Mouse (Mus musculus) lung, embryonic 15.5 days (tissue): ENCODE measurements around the gene Wdr81. TPM values are rescaled to one million over a fixed set of nuclear protein-coding genes. Genes with fewer than 3 reads are reported as not detected.

Source experiments
- ATAC-seq: fragments of 200-750 bp; cut with Nextera tagmentation; 2 replicates; pipeline ENCODE4 v1.8.0; 2017; ENCODE audit warnings: moderate number of reproducible peaks, borderline replicate concordance; ENCODE audit not compliant: low FRiP score, low TSS enrichment; ENCODE audit errors: extremely low read depth
- H3K27ac ChIP-seq: fragments of 300-500 bp; sonication (generic); 2 replicates; pipeline ENCODE4 v1.5.1; 2015; ENCODE audit warnings: moderate library complexity, mild to moderate bottlenecking, inconsistent platforms
- H3K27me3 ChIP-seq: fragments of 300-500 bp; sonication (generic); 2 replicates; pipeline ENCODE4 v1.6.1; 2015; ENCODE audit warnings: inconsistent platforms
- H3K36me3 ChIP-seq: fragments of 300-500 bp; sonication (generic); 2 replicates; pipeline ENCODE4 v1.6.1; 2015; ENCODE audit warnings: inconsistent platforms
- H3K4me1 ChIP-seq: fragments of 300-500 bp; sonication (generic); 2 replicates; pipeline ENCODE4 v1.6.1; 2015; ENCODE audit warnings: inconsistent platforms
- H3K4me2 ChIP-seq: fragments of 300-500 bp; sonication (generic); 2 replicates; pipeline ENCODE4 v1.6.1; 2015; ENCODE audit warnings: inconsistent platforms, mild to moderate bottlenecking, moderate library complexity
- H3K4me3 ChIP-seq: fragments of 300-500 bp; sonication (generic); 2 replicates; pipeline ENCODE4 v1.5.1; 2015; ENCODE audit warnings: mild to moderate bottlenecking, inconsistent platforms
- H3K9ac ChIP-seq: fragments of 300-500 bp; sonication (generic); 2 replicates; pipeline ENCODE4 v1.6.1; 2015; ENCODE audit warnings: inconsistent platforms
- H3K9me3 ChIP-seq: fragments of 300-500 bp; sonication (generic); 2 replicates; pipeline ENCODE4 v1.6.1; 2016; ENCODE audit warnings: inconsistent platforms
- WGBS: fragments of 180-500 bp; shearing (Covaris S2); methylation state at CpG from one replicate; pipeline ENCODE4 v1.1.7; 2015; 5-methylcytosine and 5-hydroxymethylcytosine counted together
- polyA plus RNA-seq: library from polyadenylated mRNA; unstranded; fragments of >200 nt; fragmentation: Nextera tagmentation; extraction: Ambion mirVana; gene quantifications from 2 replicates; pipeline ENCODE4 v1.2.1, GENCODE M21; 2015

The Wdr81 gene
- polyA plus RNA-seq, 1 experiment from 2014 or later = 4.8 TPM

DNA sequence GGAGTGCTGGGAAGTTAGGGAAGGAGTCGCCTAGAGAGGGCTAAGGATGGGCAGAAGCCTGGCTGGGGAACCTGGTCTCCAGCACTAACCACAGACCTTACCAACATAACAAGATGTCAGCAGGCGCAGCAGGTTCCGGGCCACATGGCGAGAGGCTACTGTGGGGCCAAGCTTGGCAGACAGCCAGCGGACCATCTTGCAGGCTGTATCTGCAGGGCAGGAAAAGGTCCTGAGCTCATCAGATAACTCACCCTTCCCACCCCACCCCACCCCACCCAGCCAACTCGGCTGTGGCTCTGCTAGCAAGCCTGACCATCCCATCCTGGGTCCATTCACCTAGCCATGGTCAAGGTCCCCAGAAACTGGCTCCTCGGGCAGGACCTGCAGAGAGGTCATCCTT is 4.8 kb downstream of the Wdr81 start:
- ATAC-seq = no peak
- Histone ChIP-seq H3K4me2 (no peak overlapping the region), H3K4me3 (no peak overlapping the region), H3K36me3 (peaks cover 9% of the 10 kb centered on the region), H3K4me1 (peaks cover 20% of the 10 kb centered on the region), H3K27ac (no peak overlapping the region), H3K27me3 (no peaks in the 10 kb centered on the region), H3K9ac (no peak overlapping the region), H3K9me3 (no peaks in the 10 kb centered on the region)
- WGBS = 61% methylated on average over 7 of the region's 7 CpGs

DNA sequence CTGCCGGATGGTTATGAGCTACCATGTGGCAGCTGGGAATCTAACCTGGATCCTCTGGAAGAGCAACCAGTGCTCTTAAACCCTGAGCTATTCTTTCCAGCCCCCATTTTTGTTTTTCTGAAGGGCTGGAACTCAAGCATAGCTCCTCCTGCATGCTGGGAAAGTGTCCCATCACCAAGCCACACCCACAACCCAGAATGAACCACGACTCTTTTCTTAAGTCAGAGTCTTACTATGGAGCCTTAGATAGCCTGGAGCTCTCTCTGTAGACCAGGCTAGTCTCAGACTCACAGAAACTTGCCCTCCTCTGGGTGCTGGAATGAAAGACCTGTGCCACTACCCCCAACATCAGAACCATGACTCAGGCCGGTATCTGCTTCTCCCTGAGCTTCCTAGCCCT is 5.9 kb downstream of the Wdr81 start:
- Histone ChIP-seq H3K27me3 (no peaks in the 10 kb centered on the region), H3K27ac (no peak overlapping the region), H3K36me3 (peaks cover 9% of the 10 kb centered on the region), H3K9ac (no peak overlapping the region), H3K4me3 (no peak overlapping the region), H3K4me2 (no peak overlapping the region), H3K4me1 (peaks cover 12% of the 10 kb centered on the region), H3K9me3 (no peaks in the 10 kb centered on the region)
- ATAC-seq = no peak
- WGBS = 73% methylated on average over 3 of the region's 3 CpGs

DNA sequence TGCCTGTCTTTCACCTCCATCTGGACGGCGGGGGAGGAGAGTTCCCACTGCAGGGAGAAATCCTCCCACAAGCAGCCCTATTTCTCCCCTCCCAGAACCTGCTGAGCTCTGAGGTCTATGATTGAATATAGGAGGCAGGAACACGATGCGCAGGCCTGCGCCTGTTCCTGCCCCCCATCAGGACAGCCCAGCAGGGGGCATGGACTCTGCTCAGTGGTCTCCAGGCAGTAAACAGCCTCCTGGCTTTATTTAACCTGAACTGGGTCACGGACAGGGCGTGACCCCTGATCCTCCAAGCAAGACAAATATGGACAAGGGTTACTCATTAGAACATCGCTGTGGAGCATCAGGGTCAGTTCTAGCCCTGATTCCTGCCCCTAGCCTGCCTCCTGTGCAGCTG is 10.8 kb downstream of the Wdr81 start:
- H3K9ac ChIP-seq = no peak overlapping the region
- H3K36me3 ChIP-seq = peaks cover 9% of the 10 kb centered on the region
- ATAC-seq = no peak
- 60% methylated on average over 8 of the region's 8 CpGs for WGBS
- H3K9me3 ChIP-seq = no peaks in the 10 kb centered on the region
- no peak overlapping the region for H3K4me3 ChIP-seq
- H3K4me1 ChIP-seq = no peaks in the 10 kb centered on the region
- H3K27me3 ChIP-seq = no peaks in the 10 kb centered on the region
- H3K4me2 ChIP-seq = no peak overlapping the region
- H3K27ac ChIP-seq = no peak overlapping the region

DNA sequence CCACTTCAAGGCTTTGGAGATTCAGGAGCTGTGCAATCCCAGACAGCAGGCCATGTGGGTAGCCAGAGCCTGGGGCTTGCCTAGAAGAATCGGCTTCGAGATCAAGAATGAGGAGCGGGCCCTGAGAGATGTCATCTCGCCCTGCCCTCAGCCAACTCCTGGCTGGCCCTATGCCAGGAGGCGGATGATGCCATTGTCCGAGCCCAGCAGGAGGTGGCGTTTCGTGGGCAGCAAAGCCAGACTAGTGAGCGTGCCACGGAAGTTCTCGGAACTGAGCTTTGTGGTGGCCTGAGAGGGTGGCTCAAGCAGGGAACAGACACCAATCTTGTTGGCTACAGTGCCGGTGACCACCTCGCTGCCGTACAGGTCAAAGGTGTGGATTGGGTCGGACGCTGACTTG is 12.9 kb downstream of the Wdr81 start:
- 89% methylated on average over 16 of the region's 16 CpGs for WGBS
- H3K9ac ChIP-seq = no peak overlapping the region
- no peaks in the 10 kb centered on the region for H3K9me3 ChIP-seq
- no peaks in the 10 kb centered on the region for H3K4me1 ChIP-seq
- H3K36me3 ChIP-seq = no peaks in the 10 kb centered on the region
- H3K27ac ChIP-seq = no peak overlapping the region
- no peak for ATAC-seq
- no peaks in the 10 kb centered on the region for H3K27me3 ChIP-seq
- H3K4me3 ChIP-seq = no peak overlapping the region
- H3K4me2 ChIP-seq = no peak overlapping the region

DNA sequence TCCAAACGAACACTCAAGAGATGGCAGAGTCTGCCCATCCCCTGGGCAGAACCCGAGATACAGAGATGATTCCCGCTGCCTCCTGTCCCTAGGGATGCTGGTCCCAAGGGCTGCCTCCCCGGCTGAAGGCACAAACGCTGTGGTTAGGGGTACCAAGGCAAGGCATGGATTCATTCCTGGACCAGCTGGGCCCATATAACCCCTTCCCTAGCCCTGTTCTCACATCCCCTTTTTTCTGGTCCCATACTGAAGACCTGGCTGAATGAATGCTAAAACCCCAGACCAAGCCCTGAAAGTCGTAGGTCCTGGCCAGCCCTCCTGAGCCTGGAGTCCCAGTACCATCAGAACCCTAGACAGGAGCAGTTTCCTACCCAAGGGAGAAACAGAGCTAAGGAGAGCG is 13.5 kb downstream of the Wdr81 start:
- WGBS = 71% methylated on average over 7 of the region's 7 CpGs
- ATAC-seq = no peak

DNA sequence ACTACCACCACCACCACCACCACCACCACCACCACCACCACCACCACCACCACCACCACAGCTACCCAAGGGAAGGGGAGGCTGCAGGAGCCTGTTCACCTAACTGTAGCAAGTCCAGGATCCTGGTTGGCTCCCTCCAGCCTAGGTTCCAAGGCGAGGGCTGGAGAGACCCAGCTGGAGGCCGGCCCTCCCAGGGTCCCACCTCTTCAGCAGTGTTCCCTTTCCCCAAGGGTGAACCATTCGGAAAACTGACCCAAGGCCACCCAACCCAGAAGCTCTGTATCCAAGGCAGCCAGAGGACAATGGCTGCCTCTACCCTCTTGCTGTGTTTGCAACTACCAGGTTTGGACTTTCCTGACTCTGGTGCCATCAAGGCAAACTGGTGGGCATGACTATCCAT is 14.6 kb downstream of the Wdr81 start:
- H3K27ac ChIP-seq = no peak overlapping the region
- H3K4me2 ChIP-seq = no peak overlapping the region
- 88% methylated on average over 3 of the region's 3 CpGs for WGBS
- no peak for ATAC-seq
- H3K9ac ChIP-seq = no peak overlapping the region
- no peaks in the 10 kb centered on the region for H3K9me3 ChIP-seq
- no peaks in the 10 kb centered on the region for H3K27me3 ChIP-seq
- H3K36me3 ChIP-seq = no peaks in the 10 kb centered on the region
- no peak overlapping the region for H3K4me3 ChIP-seq
- H3K4me1 ChIP-seq = no peaks in the 10 kb centered on the region

More for the DNA sequence above, 13.5 kb downstream of the Wdr81 start:
- Histone ChIP-seq H3K4me2 (no peak overlapping the region), H3K27me3 (no peaks in the 10 kb centered on the region), H3K9me3 (no peaks in the 10 kb centered on the region), H3K4me3 (no peak overlapping the region), H3K27ac (no peak overlapping the region), H3K4me1 (no peaks in the 10 kb centered on the region), H3K9ac (no peak overlapping the region), H3K36me3 (no peaks in the 10 kb centered on the region)

DNA sequence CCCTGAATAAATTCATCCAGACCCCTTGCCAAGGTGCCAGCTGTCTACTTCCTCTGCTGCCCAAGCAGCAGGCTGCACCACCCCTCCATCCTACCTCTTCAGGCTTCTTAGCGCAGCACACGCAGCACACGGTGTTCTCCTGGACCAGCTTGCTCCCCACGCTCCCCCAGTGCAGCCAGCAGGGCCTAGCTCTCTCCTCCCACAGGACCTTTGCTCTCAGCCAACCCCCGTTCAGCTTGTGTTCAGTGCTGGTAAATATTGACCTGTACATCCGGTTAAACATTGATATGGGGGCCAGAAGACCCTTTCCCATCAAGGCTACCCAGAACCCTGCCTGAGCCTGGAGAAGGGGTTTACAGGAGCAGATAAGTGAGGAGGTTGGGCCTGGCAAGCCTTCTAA is 15.2 kb downstream of the Wdr81 start, which contains the start of gene Serpinf2:
Gene Serpinf2, minus strand, starts transcription at position 229 of the 400 bp plus-strand sequence.
- Histone ChIP-seq H3K36me3 (no peaks in the 10 kb centered on the region), H3K27ac (no peak within 1 kb of the TSS), H3K4me3 (no peak within 1 kb of the TSS), H3K9ac (no peak within 1 kb of the TSS), H3K4me1 (no peaks in the 10 kb centered on the region), H3K9me3 (no peaks in the 10 kb centered on the region), H3K27me3 (no peaks in the 10 kb centered on the region), H3K4me2 (no peak within 1 kb of the TSS)
- 60% methylated on average over 6 of the region's 6 CpGs for WGBS
- no peak for ATAC-seq

DNA sequence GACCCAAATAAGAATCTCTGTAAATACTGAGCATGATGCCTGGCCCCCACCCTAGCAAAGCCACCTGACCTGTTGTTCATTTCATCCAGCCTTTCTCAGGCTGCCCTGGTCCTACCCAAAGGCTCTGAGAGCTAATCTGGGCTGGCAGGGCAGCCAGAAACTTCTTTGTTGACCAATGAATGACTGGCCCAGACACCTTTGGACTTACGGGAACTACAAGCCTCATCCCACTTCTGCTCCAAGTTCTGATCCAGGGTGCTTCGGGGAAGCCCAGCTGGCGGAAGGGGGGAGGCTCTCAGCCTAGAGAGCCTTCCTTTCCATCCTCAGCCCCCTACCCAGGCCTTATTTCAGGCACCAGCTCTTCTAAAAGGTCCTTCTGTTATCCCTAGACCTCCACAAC is 15.7 kb downstream of the Wdr81 start:
- WGBS = 91% methylated on average over 3 of the region's 3 CpGs
- no peak overlapping the region for H3K4me3 ChIP-seq
- H3K27ac ChIP-seq = no peak overlapping the region
- no peak overlapping the region for H3K9ac ChIP-seq
- H3K4me1 ChIP-seq = no peaks in the 10 kb centered on the region
- no peaks in the 10 kb centered on the region for H3K9me3 ChIP-seq
- no peaks in the 10 kb centered on the region for H3K36me3 ChIP-seq
- no peak overlapping the region for H3K4me2 ChIP-seq
- H3K27me3 ChIP-seq = no peaks in the 10 kb centered on the region
- ATAC-seq = no peak

DNA sequence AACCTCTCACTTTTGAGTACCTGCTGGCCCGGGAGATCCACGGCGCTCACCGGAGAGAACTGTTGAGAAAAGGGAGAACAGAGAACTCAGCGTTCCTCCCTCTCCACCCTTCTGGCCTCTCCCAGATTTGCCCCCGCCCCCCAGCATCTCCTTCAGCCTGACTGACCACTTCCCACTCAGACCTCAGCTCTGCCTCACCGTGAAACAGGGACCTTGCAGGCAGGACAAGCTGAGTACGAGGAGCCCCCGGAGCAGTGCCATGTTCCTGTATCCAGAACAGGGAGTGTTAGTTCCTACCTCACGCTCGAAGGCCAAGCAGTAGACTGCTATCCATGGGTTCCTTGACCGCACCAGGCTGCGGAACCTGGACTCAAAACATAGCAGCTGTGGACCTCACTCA is 16.3 kb downstream of the Wdr81 start:
- Histone ChIP-seq H3K27ac (no peak overlapping the region), H3K27me3 (no peaks in the 10 kb centered on the region), H3K4me1 (no peaks in the 10 kb centered on the region), H3K9ac (no peak overlapping the region), H3K4me3 (no peak overlapping the region), H3K9me3 (no peaks in the 10 kb centered on the region), H3K4me2 (no peak overlapping the region), H3K36me3 (no peaks in the 10 kb centered on the region)
- WGBS = 72% methylated on average over 13 of the region's 13 CpGs
- ATAC-seq = no peak

DNA sequence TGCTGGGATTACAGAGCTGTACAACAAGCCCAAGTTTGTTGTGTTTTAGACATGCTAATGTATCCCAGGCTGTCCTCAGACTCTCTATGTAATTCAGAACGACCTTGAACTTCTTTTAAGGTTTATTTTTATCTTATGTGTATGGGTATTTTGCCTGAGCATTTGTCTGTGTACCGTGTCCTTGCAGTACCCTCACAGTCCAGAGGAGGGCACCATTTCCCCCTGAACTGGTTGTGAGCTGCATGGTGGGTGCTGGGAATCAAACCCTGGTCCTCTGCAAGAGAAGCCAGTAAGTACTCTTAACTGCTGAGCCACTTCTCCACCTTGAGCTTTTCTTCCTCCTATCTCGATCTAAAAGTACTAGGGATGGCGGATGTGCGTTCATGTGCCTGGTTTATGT is 20.4 kb downstream of the Wdr81 start:
- ATAC-seq = no peak
- no peaks in the 10 kb centered on the region for H3K4me1 ChIP-seq
- no peaks in the 10 kb centered on the region for H3K9me3 ChIP-seq
- H3K27me3 ChIP-seq = no peaks in the 10 kb centered on the region
- no peak overlapping the region for H3K4me2 ChIP-seq
- 86% methylated on average over 5 of the region's 5 CpGs for WGBS
- H3K9ac ChIP-seq = no peak overlapping the region
- H3K27ac ChIP-seq = no peak overlapping the region
- H3K36me3 ChIP-seq = no peaks in the 10 kb centered on the region
- H3K4me3 ChIP-seq = no peak overlapping the region

DNA sequence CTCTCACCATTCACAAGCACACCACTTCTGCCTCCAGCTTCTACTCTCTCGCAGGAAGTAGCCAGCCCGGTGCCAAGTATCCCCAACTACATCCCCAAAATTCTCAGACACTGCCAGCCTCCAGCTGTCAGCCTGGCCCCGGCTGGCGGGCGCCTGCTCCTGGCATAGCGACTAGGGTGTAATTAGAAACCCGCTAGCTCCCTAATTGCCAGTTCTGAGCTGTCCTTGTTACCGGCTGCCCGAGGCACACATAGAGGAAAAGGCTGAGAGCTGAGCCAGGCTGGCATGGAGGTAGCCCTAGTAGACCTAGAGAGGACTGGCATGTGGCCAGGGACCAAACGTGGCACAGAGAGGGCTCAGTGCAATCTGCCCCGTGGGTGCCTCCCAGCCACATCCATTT is 23.2 kb downstream of the Wdr81 start:
- H3K9ac ChIP-seq = no peak overlapping the region
- H3K4me2 ChIP-seq = no peak overlapping the region
- no peak overlapping the region for H3K27ac ChIP-seq
- no peaks in the 10 kb centered on the region for H3K27me3 ChIP-seq
- no peaks in the 10 kb centered on the region for H3K4me1 ChIP-seq
- no peak for ATAC-seq
- H3K9me3 ChIP-seq = no peaks in the 10 kb centered on the region
- no peak overlapping the region for H3K4me3 ChIP-seq
- 78% methylated on average over 11 of the region's 11 CpGs for WGBS
- no peaks in the 10 kb centered on the region for H3K36me3 ChIP-seq

DNA sequence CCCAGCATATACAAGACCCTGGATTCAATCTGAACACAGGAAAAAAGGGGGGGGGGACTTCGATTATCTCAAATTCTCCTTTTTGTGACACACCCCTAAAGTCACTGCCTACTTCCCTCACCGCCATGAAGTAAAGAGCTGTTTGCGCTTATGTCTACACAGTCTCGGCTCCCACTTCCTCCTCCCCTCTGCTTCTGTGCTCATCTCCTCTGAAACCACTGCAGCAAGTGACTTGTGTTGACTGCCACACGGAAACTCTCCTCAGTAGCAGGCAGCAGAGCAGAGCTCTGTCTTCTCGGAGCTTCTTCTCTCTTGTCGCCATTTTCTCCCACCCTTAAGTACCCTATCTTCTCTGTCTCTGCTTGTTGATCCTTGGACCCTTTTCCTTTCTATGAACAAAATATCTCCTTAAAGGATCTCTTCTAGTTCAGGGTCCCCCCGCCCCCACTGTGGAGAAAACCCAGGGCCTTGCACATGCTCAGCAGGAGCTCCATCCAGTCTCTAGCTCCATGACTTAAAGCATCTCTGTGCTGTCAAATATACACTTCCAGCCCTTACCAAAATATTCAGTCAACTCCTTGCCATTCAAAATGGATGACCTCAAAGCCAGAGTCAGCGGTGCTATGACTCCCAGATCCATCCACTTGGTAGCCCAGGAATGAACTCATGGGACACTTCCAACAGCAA is 25.4 kb downstream of the Wdr81 start:
- WGBS = 70% methylated on average over 9 of the region's 9 CpGs
- no peaks in the 10 kb centered on the region for H3K27me3 ChIP-seq

DNA sequence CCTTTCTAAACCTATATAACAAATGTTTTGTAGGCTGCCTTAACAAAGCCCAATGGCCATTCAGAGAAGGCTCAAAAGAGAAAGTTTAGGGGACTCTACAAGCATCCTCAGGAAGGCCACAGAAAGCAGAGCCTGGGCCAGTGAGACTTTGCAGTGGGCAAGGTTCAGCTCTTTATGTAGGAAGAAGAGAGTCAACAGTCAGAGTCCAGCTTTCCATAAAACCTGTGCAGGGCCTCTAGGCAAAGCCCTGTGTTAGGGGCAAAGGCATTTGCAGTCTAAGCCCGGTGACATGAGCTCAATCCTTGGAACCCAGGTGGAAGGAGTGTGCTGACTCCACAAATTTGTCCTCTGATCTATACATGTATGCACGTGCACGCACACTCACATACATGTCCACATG is 30.1 kb downstream of the Wdr81 start:
- H3K4me3 ChIP-seq = no peak overlapping the region
- 91% methylated on average over 3 of the region's 3 CpGs for WGBS
- no peak for ATAC-seq
- no peak overlapping the region for H3K27ac ChIP-seq
- H3K27me3 ChIP-seq = no peaks in the 10 kb centered on the region
- no peak overlapping the region for H3K4me2 ChIP-seq
- H3K4me1 ChIP-seq = peaks cover 11% of the 10 kb centered on the region
- H3K36me3 ChIP-seq = no peaks in the 10 kb centered on the region
- no peak overlapping the region for H3K9ac ChIP-seq
- H3K9me3 ChIP-seq = no peaks in the 10 kb centered on the region

More for the DNA sequence above, 25.4 kb downstream of the Wdr81 start:
- Histone ChIP-seq H3K4me1 (no peaks in the 10 kb centered on the region), H3K36me3 (no peaks in the 10 kb centered on the region), H3K9ac (no peak overlapping the region), H3K9me3 (no peaks in the 10 kb centered on the region), H3K4me3 (no peak overlapping the region), H3K4me2 (no peak overlapping the region), H3K27ac (no peak overlapping the region)
- no peak for ATAC-seq
